27 mouse cellular contexts compared by ENCODE assay signal in the genomic region with DNA sequence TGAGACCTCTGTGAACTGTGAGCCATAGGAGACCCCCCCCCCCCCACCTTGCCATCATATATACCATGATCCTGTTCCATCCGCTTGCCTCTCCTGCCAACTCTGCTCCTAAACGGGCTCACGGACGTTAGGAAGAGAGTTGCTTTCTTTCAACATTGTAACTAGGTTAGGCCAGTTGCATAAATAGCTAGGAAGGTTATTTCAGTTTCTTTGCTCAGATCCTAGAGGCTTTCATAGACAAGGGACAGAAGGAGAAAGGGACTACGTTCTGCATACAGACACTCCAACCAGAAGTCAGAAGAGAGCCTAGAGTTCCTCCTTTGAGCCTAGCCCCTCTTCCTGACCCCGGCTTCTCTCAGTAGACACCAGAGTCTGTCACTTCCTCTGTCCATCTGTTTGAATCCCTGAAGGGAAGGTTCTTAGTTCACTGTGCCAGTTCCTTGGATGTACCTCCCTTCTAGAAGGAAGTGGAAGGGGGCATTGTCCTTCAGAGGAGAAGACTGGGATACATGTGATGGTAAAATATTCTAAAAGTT.
DNase-seq lines count a peak whose midpoint lies in the region; ATAC-seq and TF ChIP-seq lines count a peak whose summit lies in the region.
"Had no signal": no experiment of that assay in that cellular context is flagged by ENCODE, and none has a peak within 500 bp of the region (broad histone marks: within the 10 kb centered on the region; RNA-seq: fewer than 3 reads in every experiment).

No protein-coding gene starts in this region.

- ATAC-seq in frontal cortex, adult (ENCODE audit: low TSS enrichment) = peak; percentile 94
- 0 out of 2 replicates have a peak, but pooled peaks have one; percentile 34 for ATAC-seq in common myeloid progenitor, adult 5-6 weeks (replicated peaks; ENCODE audit: low read depth, poor library complexity, severe bottlenecking)
- ATAC-seq in granulocyte monocyte progenitor cell, adult 5-6 weeks (replicated peaks; ENCODE audit: poor library complexity, severe bottlenecking) = peak; percentile 50; the same call in 1 of the 2 replicates
- ATAC-seq: CD4-positive, CD25-positive, alpha-beta regulatory T cell, adult 4 months; forebrain, embryonic 14.5 days; forebrain, embryonic 16.5 days had no signal

- no peaks in the 10 kb centered on the region for H3K36me3 ChIP-seq in kidney, adult 2 months (ENCODE audit: control insufficient read depth, insufficient read depth, low read length)
- H3K36me3 ChIP-seq: embryonic facial prominence, embryonic 10.5 days; embryonic facial prominence, embryonic 12.5 days; forebrain, embryonic 10.5 days; forebrain, embryonic 12.5 days; G1E had no signal

- peaks cover 8% of the 10 kb centered on the region; the same call in 1 of the 2 replicates for H3K4me1 ChIP-seq in kidney, adult 2 months (ENCODE audit: control insufficient read depth, insufficient read depth, low read length)

- DNase-seq in frontal cortex, postnatal 14 days (ENCODE audit: low spot score in 2 of 2) = no peak
- DNase-seq in kidney, adult 2 months = no peak
- no peak for DNase-seq in T-cell, adult 2 months (ENCODE audit: low spot score)
- DNase-seq: adrenal gland, adult 2 months; adrenal gland, postnatal 10 days; adrenal gland, postnatal 25 days; B cell, adult 2 months; cerebellum, adult 11 months; cerebellum, adult 18-20 months; cerebellum, adult 8-10 months; cerebellum, adult 9-11 months; cerebellum, postnatal 14 days; cerebellum, postnatal 36 days had no signal

- TF ChIP-seq POLR2A in kidney, adult 2 months (IDR thresholded peaks at IDR 0.05; ENCODE audit: low read depth, low read length) = no peak

- no peak overlapping the region for H3K27ac ChIP-seq in kidney, adult 2 months (ENCODE audit: insufficient read depth, low read depth, low read length)
- H3K27ac ChIP-seq: embryonic facial prominence, embryonic 10.5 days; embryonic facial prominence, embryonic 12.5 days; forebrain, embryonic 10.5 days; forebrain, embryonic 12.5 days had no signal

- H3K4me3 ChIP-seq in kidney, adult 2 months (ENCODE audit: insufficient read depth, low read depth, low read length) = no peak overlapping the region
- H3K4me3 ChIP-seq: embryonic facial prominence, embryonic 10.5 days; embryonic facial prominence, embryonic 12.5 days; erythroblast, embryonic 14.5 days; forebrain, embryonic 10.5 days; forebrain, embryonic 12.5 days had no signal

- WGBS in kidney, adult 2 months = 92% methylated on average over 6 of the region's 6 CpGs

- no peak for TF ChIP-seq CTCF in kidney, adult 2 months (conservative IDR thresholded peaks at IDR 0.05; ENCODE audit: insufficient read depth, insufficient read length, low read depth, low read length)

- no peaks in the 10 kb centered on the region for H3K27me3 ChIP-seq in kidney, adult 2 months (replicated peaks; ENCODE audit: control insufficient read depth, insufficient read depth, low read length)
- H3K27me3 ChIP-seq: CH12.LX; embryonic facial prominence, embryonic 12.5 days; forebrain, embryonic 12.5 days; Patski had no signal

Comparison
In these comparisons a context has a peak if more than half of its experiments do, and no peak if none do; other contexts are left out.
1. ATAC-seq: peak in every context shown above with its lines; median percentile 94 in frontal cortex, adult; 50 in granulocyte monocyte progenitor cell, adult 5-6 weeks; 34 in common myeloid progenitor, adult 5-6 weeks.